Mouse (Mus musculus): ENCODE measurements around the gene Aqp3. TPM values are rescaled to one million over a fixed set of nuclear protein-coding genes. Genes with fewer than 3 reads are reported as not detected.
"Not testable (repeated sequence)": the region's sequence is repeated elsewhere in the genome, so short reads cannot be mapped to it uniquely, and the experiment has no call there.

Gene Aqp3
- total RNA-seq, 2 experiments from 2014 or later, result not detected

DNA sequence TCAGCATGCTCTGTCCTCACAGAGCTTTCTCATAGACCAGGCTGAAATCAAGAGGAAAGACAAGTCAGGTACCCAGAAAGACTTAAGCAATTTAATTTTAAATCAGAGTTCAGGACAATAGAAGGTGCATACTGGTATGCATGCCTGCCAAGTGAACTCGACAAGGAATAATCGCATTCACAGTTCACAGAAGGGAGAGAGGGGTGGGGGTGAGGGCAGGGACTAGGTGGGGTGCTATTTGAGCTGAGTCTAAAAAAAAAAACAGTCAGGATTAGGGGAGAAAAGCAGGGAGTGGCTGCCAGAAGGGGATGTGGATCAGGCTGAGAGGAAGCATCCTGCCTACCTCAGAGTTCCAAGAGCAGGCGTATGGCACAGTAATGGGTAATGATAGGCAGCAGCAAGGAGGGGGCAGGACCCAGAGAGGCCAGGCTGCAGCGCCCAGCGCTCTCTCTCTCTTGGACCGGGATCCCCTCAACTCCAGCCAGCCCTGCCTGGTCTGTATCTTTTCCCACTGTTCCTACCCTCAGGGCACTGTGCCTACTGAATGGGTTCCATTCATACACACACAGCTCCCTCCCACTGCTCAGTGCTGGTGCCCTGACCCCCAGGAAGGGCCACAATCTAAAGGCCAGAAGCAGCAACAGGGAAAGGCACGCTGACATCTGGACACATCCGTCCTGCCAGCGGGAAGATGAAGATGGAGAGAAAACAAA is 16.5 kb upstream of the Aqp3 start:
- DNase-seq (ENCODE audit: low spot score in 2 of 2), result no peak
- intact Hi-C loops (cut with DNase I), result loop anchor here (5.0 kb wide), 1 partner anchor 127 kb away; no protein-coding TSS in a partner anchor

- intact Hi-C loops (cut with DNase I), result no loop called here
- no peak for DNase-seq (ENCODE audit: low spot score in 2 of 2)
Observed at GRCm38 (mm10) chr4:41108717-41109425, 10.9 kb upstream of the Aqp3 start.

- intact Hi-C loops (cut with DNase I), result no loop called here
- no peak for DNase-seq (ENCODE audit: low spot score in 2 of 2)
Observed at GRCm38 (mm10) chr4:41107440-41107839, 9.5 kb upstream of the Aqp3 start.

DNA sequence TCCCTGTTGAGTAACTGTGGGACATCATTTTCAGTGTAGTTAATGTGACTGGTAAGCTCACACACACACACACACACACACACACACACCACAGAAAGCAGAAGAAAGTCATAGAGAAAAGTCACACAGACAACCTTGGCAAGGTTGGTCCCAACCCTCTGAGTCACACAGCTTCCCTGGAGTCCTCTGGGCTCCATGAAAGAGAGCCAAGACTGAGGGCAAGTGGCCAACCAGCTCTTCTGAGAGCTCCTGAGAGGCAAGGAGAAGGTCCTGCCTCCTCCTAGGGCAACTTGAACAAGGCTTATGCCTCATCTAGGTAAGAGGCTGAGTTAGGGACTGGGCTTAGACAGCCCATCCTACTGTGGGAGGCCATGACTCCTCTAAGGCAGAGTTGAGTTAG is 4.9 kb upstream of the Aqp3 start:
- intact Hi-C loops (cut with DNase I), result no loop called here

GRCm38 (mm10) chr4:41100986-41101385 is 3.0 kb upstream of the Aqp3 start:
- intact Hi-C loops (cut with DNase I), result no loop called here
- no peak for DNase-seq (ENCODE audit: low spot score in 2 of 2)

More for the DNA sequence above, 4.9 kb upstream of the Aqp3 start:
- no peak for DNase-seq (ENCODE audit: low spot score in 2 of 2)

DNA sequence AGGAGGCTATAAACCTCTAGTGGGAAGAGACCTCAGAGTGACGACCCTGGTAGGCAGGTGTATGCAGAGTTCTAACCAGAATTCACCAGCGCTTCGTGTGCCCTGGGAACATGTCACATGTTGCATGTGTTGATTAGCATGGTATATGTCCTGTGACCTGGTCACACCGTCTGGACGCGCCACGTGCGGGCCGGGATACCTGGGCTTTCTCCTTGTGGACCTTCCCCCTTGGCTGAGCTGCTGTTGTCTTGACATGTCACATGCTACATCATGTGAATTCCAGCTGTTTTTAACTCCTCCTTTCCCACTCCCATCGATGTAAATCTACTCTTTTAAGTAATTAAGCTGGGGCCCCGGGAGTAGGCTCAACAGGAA is 581 bp upstream of the Aqp3 start:
- DNase-seq (ENCODE audit: low spot score in 2 of 2), result no peak
- intact Hi-C loops (cut with DNase I), result no loop called here

- intact Hi-C loops (cut with DNase I), result no loop called here
- no peak for DNase-seq (ENCODE audit: low spot score in 2 of 2)
Observed at GRCm38 (mm10) chr4:41097381-41097780, 602 bp downstream of the Aqp3 start.

DNA sequence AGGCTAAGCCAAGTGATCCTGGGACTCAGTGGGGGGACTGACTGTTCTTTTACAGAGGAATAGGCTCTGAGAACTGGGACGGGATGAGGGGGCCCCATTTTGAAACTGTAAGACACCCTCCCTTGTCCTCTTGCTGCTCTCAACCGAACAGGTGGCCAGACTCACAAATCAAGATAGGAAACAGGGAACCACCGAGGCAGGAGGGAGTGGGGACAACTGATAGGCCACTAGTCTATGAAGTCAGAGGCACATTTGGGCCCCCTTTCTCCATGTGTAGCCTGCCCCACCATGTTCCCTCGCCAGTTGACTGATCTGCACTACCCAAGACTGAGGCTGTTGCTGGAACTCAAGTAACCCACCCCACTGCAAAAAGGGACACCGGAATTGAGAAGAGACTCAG is 1.2 kb downstream of the Aqp3 start:
- no peak for DNase-seq (ENCODE audit: low spot score in 2 of 2)
- intact Hi-C loops (cut with DNase I), result no loop called here

- no peak for DNase-seq (ENCODE audit: low spot score in 2 of 2)
- intact Hi-C loops (cut with DNase I), result no loop called here
Observed at GRCm38 (mm10) chr4:41096169-41096568, 1.8 kb downstream of the Aqp3 start.

- intact Hi-C loops (cut with DNase I), result no loop called here
- no peak for DNase-seq (ENCODE audit: low spot score in 2 of 2)
Observed at GRCm38 (mm10) chr4:41094361-41094760, 3.6 kb downstream of the Aqp3 start.

DNA sequence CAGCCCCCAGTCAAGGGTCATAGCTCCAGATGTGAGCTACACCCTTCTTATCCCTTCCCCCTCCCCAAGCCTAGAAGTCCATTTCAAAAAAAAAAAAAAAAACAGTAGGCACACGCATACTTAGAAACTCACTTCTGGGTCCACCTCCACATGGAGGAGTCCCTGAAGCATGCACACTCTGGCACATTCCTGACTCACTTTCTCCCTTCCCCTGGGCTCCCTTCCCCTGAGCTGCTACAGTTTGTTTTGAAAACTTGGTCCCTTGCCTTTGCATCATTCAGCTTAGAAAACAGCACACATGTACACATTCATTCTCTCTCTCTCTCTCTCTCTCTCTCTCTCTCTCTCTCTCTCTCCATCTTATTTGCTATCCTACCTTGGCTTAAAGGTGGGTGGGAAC is 5.0 kb downstream of the Aqp3 start:
- intact Hi-C loops (cut with DNase I), result no loop called here
- no peak for DNase-seq (ENCODE audit: low spot score in 2 of 2)

- intact Hi-C loops (cut with DNase I), result no loop called here
- no peak for DNase-seq (ENCODE audit: low spot score in 2 of 2)
Observed at GRCm38 (mm10) chr4:41091391-41091790, 6.6 kb downstream of the Aqp3 start.

GRCm38 (mm10) chr4:41089705-41090104 is 8.3 kb downstream of the Aqp3 start:
- no peak for DNase-seq (ENCODE audit: low spot score in 2 of 2)

DNA sequence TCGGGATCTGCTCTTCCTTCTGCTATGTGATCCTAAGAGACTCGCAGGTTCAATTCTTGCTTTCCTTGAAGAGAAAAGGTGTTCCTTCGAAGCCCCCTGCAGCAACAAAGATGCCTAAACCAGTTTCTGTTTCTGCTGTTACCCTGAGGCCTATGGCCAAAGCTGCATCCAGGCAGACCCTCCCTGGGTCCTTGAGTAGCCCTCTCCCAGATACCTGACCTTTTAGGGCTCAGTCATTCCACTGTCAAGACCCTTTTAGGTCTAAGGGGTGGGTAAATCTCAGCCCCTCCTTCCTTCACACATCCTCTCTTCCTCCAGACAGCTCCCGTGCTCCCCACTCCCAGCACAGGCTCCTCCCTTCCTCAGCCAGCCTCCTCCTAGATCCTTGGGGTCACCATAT is 8.8 kb downstream of the Aqp3 start:
- intact Hi-C loops (cut with DNase I), result no loop called here

More at GRCm38 (mm10) chr4:41089705-41090104, 8.3 kb downstream of the Aqp3 start:
- intact Hi-C loops (cut with DNase I), result no loop called here

GRCm38 (mm10) chr4:41087459-41088298 is 10.3 kb downstream of the Aqp3 start:
- DNase-seq (ENCODE audit: low spot score in 2 of 2), result no peak
- intact Hi-C loops (cut with DNase I), result no loop called here

More for the DNA sequence above, 8.8 kb downstream of the Aqp3 start:
- DNase-seq (ENCODE audit: low spot score in 2 of 2), result no peak

DNA sequence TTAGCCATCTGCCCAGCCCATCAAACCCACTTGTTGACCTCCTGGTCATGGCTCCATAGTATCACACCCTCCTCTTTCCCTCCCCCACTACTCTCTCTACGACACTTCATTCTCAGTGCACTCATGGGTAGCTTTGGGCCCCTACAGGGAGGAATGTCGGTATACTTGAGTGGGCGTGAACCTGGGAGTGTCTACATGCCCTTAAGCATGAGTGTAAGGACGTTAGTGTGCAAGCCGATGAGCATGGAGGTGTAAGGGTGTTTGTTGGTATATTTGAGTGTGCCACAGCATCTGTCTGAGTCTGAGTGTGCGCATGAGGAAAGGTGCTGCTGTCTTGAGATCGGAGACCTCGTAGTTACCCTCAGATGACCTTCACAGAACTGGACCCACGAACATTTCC is 11.0 kb downstream of the Aqp3 start:
- intact Hi-C loops (cut with DNase I), result no loop called here
- DNase-seq (ENCODE audit: low spot score in 2 of 2), result no peak

DNA sequence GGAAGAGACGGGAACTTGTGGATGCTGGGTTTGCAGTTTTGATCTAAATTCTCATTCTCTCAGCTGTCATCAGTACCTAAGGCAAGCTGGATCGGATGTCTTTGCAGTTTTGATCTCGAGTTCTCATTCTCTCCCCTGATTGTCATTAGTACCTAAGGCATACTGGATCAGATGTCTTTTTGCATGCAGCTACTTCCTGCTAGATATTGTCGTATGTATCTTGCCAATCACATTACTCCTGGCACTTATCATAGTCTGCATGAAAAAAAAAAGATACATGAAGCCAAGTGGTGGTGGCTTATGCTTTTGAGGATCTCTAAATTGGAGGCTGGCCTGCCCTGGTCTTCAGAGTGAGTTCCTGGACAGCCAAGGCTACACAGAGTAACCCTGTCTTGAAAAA is 13.2 kb downstream of the Aqp3 start:
- intact Hi-C loops (cut with DNase I), result no loop called here
- DNase-seq (ENCODE audit: low spot score in 2 of 2), result no peak

DNA sequence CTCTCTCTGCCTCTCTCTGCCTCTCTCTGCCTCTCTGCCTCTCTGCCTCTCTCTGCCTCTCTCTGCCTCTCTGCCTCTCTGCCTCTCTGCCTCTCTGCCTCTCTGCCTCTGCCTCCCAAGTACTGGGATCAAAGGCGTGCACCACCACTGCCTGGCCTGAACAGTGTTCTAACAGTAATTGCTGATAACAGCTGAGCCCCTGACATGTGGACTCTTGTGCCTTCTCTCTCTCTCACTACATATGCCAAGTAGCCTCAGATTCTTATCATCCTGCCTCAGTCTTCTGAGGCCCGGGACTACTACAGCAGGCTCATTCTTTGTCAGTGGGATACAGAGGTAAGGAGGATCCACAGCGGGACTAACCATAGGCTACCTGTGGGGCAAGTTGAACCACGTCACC is 15.2 kb downstream of the Aqp3 start:
- DNase-seq (ENCODE audit: low spot score in 2 of 2); intact Hi-C loops (cut with DNase I): not testable (repeated sequence)

DNA sequence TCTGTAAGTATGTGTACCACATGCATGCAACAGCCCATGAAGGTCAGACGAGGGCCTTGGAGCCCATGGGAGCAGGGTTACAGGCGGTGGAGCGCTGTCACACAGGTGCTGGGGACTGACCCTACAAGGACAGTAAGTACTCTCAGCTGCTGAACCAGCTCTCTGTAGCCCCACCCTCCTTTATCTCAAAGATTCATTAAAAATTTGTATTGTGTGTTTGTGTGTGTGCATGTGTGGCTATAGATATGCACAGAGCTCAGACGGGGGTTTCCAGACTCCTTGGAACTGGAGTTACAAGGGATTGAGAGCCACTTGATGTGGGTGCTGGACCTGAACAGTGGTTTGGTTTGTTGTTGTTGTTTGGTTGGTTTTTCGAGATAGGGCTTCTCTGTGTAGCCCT is 16.2 kb downstream of the Aqp3 start:
- intact Hi-C loops (cut with DNase I), result no loop called here
- DNase-seq (ENCODE audit: low spot score in 2 of 2), result no peak

- DNase-seq (ENCODE audit: low spot score in 2 of 2), result no peak
- intact Hi-C loops (cut with DNase I), result no loop called here
Observed at GRCm38 (mm10) chr4:41078726-41079125, 19.3 kb downstream of the Aqp3 start.

Measured in left cerebral cortex, postnatal 14 days (tissue).